Mouse (Mus musculus) myocyte (in vitro differentiated cells): Measurements from ENCODE around the gene Gpr156. TPM values are rescaled to one million over a fixed set of nuclear protein-coding genes. Genes with fewer than 3 reads are reported as not detected.

Experiments
- H3K27me3 ChIP-seq: one replicate; pipeline ENCODE4 v1.6.1; 2011; ENCODE audit not compliant: control insufficient read depth, insufficient read depth, insufficient read length
- H3K36me3 ChIP-seq: one replicate; pipeline ENCODE4 v1.6.1; 2011; ENCODE audit not compliant: control insufficient read depth, insufficient read depth
- H3K4me2 ChIP-seq: one replicate; pipeline ENCODE4 v1.6.1; 2011; ENCODE audit warnings: low read depth, control low read depth
- H3K4me3 ChIP-seq: one replicate; pipeline ENCODE4 v1.5.1; 2011; ENCODE audit warnings: mild to moderate bottlenecking, control low read depth, moderate library complexity
- H3K79me2 ChIP-seq: one replicate; pipeline ENCODE4 v1.6.1; 2011; ENCODE audit not compliant: control insufficient read depth, insufficient read depth
- H3ac ChIP-seq: one replicate; pipeline ENCODE4 v1.6.1; 2011; ENCODE audit not compliant: control insufficient read depth, insufficient read length
- CEBPB ChIP-seq: IDR thresholded peaks from 2 replicates; pipeline ENCODE4 v1.6.1; 2011; ENCODE audit warnings: mild to moderate bottlenecking, moderate library complexity; ENCODE audit not compliant: poor library complexity, insufficient read depth, severe bottlenecking
- E2F4 ChIP-seq: IDR thresholded peaks from one replicate; pipeline ENCODE4 v1.6.1; 2011; ENCODE audit warnings: mild to moderate bottlenecking, control low read depth, moderate library complexity; ENCODE audit not compliant: insufficient read depth
- MAX ChIP-seq: IDR thresholded peaks from one replicate; pipeline ENCODE4 v1.6.1; 2011; ENCODE audit warnings: low read depth, mild to moderate bottlenecking, control low read depth
- MYOD1 ChIP-seq, 3 experiments: IDR thresholded peaks; one replicate each; pipeline ENCODE4 v1.6.1; 2011; ENCODE audit warnings: control low read depth in 2 of 3, low read depth in 2 of 3, mild to moderate bottlenecking in 2 of 3, moderate library complexity in 1 of 3; ENCODE audit not compliant: insufficient read length in 2 of 3, control insufficient read depth in 1 of 3
- MYOG ChIP-seq, 3 experiments: IDR thresholded peaks; one replicate each; pipeline ENCODE4 v1.6.1; 2011; ENCODE audit warnings: control low read depth in 2 of 3, low read depth in 2 of 3, mild to moderate bottlenecking in 2 of 3; ENCODE audit not compliant: insufficient read length in 2 of 3, control insufficient read depth in 1 of 3, insufficient read depth in 1 of 3
- POLR2A ChIP-seq: IDR thresholded peaks from one replicate; pipeline ENCODE4 v1.6.1; 2011; ENCODE audit warnings: low read depth, mild to moderate bottlenecking, control low read depth, moderate library complexity; ENCODE audit not compliant: insufficient read length
- POLR2AphosphoS2 ChIP-seq: IDR thresholded peaks from one replicate; pipeline ENCODE4 v1.6.1; 2011; ENCODE audit warnings: low read depth, control low read depth; ENCODE audit not compliant: insufficient read length
- REST ChIP-seq: IDR thresholded peaks from one replicate; pipeline ENCODE4 v1.6.1; 2011; ENCODE audit warnings: mild to moderate bottlenecking, control low read depth, moderate library complexity; ENCODE audit not compliant: insufficient read depth, insufficient read length
- SRF ChIP-seq: IDR thresholded peaks from one replicate; pipeline ENCODE4 v1.6.1; 2011; ENCODE audit warnings: low read depth; ENCODE audit not compliant: control insufficient read depth, insufficient read length
- TCF12 ChIP-seq: IDR thresholded peaks from one replicate; pipeline ENCODE4 v1.6.1; 2011; ENCODE audit warnings: mild to moderate bottlenecking, control low read depth; ENCODE audit not compliant: poor library complexity, insufficient read depth, severe bottlenecking
- TCF3 ChIP-seq: IDR thresholded peaks from one replicate; pipeline ENCODE4 v1.6.1; 2011; ENCODE audit warnings: low read depth, control low read depth; ENCODE audit not compliant: insufficient read length
- USF1 ChIP-seq: IDR thresholded peaks from one replicate; pipeline ENCODE4 v1.6.1; 2011; ENCODE audit warnings: low read depth, mild to moderate bottlenecking, control low read depth, moderate library complexity
- polyA plus RNA-seq: library from polyadenylated mRNA; unstranded; fragments of >200 nt; fragmentation: generic; extraction: Trizol; gene quantifications from one replicate; pipeline ENCODE4 v1.2.1, GENCODE M21; 2012; ENCODE audit warnings: missing spikeins

The Gpr156 gene
- polyA plus RNA-seq, 1 experiment = 0.06 TPM

DNA sequence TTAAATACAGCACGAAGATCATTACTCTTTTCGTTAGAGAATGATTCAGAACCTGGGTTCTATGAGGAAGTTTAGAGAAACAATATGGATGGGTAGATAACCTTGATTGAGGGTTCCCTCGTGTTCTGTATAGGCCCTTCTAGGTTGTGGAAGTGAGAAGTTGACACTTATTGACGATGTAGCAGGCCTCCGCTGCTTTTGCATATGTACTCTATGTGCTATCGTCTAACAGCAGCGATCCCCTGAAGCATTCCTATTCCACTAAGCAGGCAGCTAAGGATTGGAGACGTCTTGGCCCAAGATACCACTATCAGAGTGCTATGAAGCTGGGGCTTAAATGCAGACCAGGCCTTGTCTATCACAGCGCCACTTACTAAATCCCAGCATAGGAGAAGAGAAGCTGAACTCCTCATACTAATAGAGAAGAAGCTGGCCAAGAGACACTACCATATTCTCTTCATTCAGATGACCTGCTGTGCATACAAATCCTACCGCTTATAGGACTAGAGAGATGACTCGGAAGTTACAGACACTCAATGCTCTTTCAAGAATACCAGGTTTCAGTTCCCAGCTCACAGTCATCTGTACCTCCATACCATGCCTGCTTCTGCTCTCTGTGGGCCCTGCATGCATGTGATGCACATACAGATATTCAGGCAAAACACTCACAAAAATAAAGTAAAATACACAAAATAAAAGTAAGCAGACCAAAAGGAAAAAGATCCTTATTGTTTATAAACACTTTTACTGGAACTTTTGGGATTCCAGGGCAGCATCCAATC, 23.0 kb downstream of the Gpr156 start:
- peak overlapping the region; percentile 69 for H3K4me2 ChIP-seq
- peak overlapping the region; percentile 15 for H3K4me3 ChIP-seq
- H3K36me3 ChIP-seq = no peaks in the 10 kb centered on the region
- H3K79me2 ChIP-seq = no peaks in the 10 kb centered on the region
- H3K27me3 ChIP-seq = no peaks in the 10 kb centered on the region
- TF ChIP-seq MYOD1 (IDR thresholded peaks at IDR 0.05; ENCODE audit: control insufficient read depth in 1 of 3, insufficient read length in 2 of 3, low read depth in 2 of 3) (no peak), E2F4 (no peak), USF1 (no peak), POLR2A (no peak), CEBPB (no peak), POLR2AphosphoS2 (no peak)
- H3ac ChIP-seq = no peak overlapping the region

DNA sequence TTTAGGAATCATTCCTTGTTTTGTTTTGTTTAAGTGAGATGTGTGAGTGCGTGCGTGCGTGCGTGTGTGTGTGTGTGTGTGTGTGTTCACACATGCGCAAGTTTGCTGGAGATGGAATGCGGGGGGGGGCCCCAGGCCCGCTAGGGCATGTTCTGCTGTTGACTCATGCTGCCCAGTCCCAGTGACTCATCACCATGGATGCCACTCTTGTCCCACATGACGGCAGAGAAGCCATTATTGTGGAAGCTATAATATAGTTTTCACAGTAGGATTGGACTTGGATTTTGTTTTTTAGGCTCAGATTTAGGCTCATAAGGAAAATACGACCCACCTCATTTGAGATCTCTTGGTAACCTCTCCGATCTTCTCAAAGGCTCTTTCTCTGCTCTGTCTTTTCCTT, 24.0 kb downstream of the Gpr156 start:
- H3ac ChIP-seq = no peak overlapping the region
- H3K4me2 ChIP-seq = peak overlapping the region; percentile 69
- TF ChIP-seq USF1 (peak; percentile 54), MAX (peak; percentile 43), REST (no peak)
- H3K4me3 ChIP-seq = peak overlapping the region; percentile 15
- no peaks in the 10 kb centered on the region for H3K27me3 ChIP-seq
- H3K79me2 ChIP-seq = no peaks in the 10 kb centered on the region
- no peaks in the 10 kb centered on the region for H3K36me3 ChIP-seq

DNA sequence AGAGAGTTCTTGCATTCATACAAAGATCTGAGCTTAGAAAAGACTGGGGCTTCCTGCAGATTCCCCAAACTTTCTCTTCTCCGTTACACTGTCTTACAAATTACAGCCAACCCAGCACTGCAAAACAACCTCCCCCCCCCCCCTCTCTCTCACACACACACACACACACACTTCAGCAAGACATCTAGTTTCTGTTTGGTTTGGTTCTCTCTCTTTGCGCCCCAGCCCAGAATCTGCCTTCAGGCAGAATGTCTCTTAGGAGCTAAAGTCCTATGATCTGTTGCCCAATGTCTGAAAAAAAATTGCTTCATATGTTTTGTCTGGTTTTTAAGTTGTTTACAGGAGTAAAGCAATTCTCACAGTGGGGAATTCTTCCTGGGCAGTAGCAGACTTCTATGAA, 27.4 kb downstream of the Gpr156 start:
- H3K79me2 ChIP-seq = no peaks in the 10 kb centered on the region
- no peak overlapping the region for H3ac ChIP-seq
- no peak overlapping the region for H3K4me2 ChIP-seq
- TF ChIP-seq MYOD1 (IDR thresholded peaks at IDR 0.05; ENCODE audit: control insufficient read depth in 1 of 3, insufficient read length in 2 of 3, low read depth in 2 of 3) = no peak
- TF ChIP-seq E2F4 = no peak
- TF ChIP-seq SRF = no peak
- TF ChIP-seq MYOG (IDR thresholded peaks at IDR 0.05; ENCODE audit: control insufficient read depth in 1 of 3, insufficient read depth in 1 of 3, insufficient read length in 2 of 3, low read depth in 2 of 3) = no peak
- no peak for TF ChIP-seq USF1
- no peak for TF ChIP-seq REST
- no peak for TF ChIP-seq MAX
- TF ChIP-seq CEBPB = no peak
- no peak for TF ChIP-seq TCF3
- TF ChIP-seq POLR2A = no peak
- TF ChIP-seq POLR2AphosphoS2 = no peak
- no peak for TF ChIP-seq TCF12
- no peak overlapping the region for H3K4me3 ChIP-seq
- no peaks in the 10 kb centered on the region for H3K27me3 ChIP-seq
- H3K36me3 ChIP-seq = no peaks in the 10 kb centered on the region

DNA sequence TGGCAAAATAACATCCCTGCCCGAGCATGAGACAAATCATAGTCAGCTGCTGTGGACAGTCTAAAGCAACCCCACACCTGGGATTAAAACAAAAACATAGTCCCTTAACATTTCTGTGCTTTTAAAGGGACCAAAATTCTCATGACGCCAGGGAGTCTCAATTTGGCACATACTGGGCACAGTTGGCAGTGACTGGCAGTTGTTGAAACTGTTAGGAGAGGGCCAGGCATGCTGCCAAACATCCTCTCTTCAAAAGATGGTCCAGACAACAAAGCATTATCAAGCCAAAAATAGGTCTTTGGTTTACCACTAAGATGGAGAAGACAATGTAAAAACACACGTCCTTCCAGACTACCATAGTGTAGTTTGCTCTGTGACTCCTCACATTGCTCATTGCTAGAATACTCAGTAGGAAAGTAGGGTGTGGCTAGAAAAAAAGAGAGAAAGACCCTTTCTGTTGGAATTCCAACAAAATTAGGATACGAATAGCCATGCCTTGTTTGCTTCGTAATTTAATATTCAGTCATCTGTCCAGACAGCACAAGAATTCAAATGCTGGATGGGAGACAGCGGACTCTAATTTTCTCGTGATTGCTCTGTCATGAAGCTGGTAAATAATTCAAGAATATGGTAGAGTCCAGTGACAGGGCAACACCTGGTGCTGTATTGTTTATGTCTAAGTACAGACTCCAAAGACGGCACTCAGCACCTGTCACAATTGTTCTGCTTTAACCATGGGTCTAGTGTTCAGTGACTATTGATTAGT, 28.9 kb downstream of the Gpr156 start:
- Histone ChIP-seq H3K79me2 (no peaks in the 10 kb centered on the region), H3K36me3 (no peaks in the 10 kb centered on the region), H3K27me3 (no peaks in the 10 kb centered on the region), H3ac (no peak overlapping the region), H3K4me3 (no peak overlapping the region), H3K4me2 (peak overlapping the region; percentile 41)
- TF ChIP-seq REST (no peak), MYOG (IDR thresholded peaks at IDR 0.05; ENCODE audit: control insufficient read depth in 1 of 3, insufficient read depth in 1 of 3, insufficient read length in 2 of 3, low read depth in 2 of 3) (peak in 1 of 3 experiments; percentile 38), MYOD1 (IDR thresholded peaks at IDR 0.05; ENCODE audit: control insufficient read depth in 1 of 3, insufficient read length in 2 of 3, low read depth in 2 of 3) (peak in 2 of 3 experiments; percentile 39 to 43)

DNA sequence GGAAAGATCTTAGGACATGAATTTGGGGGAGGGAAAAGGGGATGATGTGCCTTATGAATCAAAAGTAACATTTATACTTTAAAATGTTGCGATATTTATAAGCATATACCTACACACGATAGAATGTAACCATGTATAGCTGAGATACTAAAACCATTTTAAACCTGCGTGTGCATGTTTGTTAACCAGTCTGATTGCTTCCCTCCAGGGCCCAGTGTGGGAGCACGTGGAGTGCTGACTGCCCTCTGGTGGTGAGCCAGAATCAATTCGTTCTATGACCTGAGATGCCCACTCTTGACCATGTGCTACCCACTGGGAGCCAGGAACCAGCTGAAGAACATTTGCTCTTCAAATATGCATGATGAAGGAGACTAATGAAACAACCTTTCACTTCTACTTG, 30.9 kb downstream of the Gpr156 start:
- no peaks in the 10 kb centered on the region for H3K79me2 ChIP-seq
- H3K36me3 ChIP-seq = no peaks in the 10 kb centered on the region
- H3ac ChIP-seq = no peak overlapping the region
- TF ChIP-seq MAX (peak; percentile 84), USF1 (peak; percentile 41), MYOG (IDR thresholded peaks at IDR 0.05; ENCODE audit: control insufficient read depth in 1 of 3, insufficient read depth in 1 of 3, insufficient read length in 2 of 3, low read depth in 2 of 3) (no peak), TCF12 (no peak), REST (no peak), POLR2A (no peak), SRF (no peak), TCF3 (no peak)
- H3K4me3 ChIP-seq = no peak overlapping the region
- H3K27me3 ChIP-seq = no peaks in the 10 kb centered on the region
- H3K4me2 ChIP-seq = no peak overlapping the region
